Mouse (Mus musculus): ENCODE data around the gene Ddx60. TPM values are rescaled to one million over a fixed set of nuclear protein-coding genes. Genes with fewer than 3 reads are reported as not detected.

Ddx60 gene
- 4.8 TPM for polyA plus RNA-seq (2014; fragmentation: Illumina TruSeq; extraction: RNeasy Lipid Tissue Mini Kit (QIAGEN cat#74804); ENCODE audit: low read depth, low replicate concordance)

GRCm38 (mm10) chr8:61927777-61928494 lies at the start of gene Ddx60:
Gene Ddx60 (plus strand): TSS chr8:61928087.

GRCm38 (mm10) chr8:61902521-61902920 lies 25.4 kb upstream of the Ddx60 start, which contains the start of gene Palld:
Gene Palld (minus strand): TSS chr8:61902690.

Other genes starting within 250 kb of the Ddx60 start
- gene Palld, start 25.4 kb upstream of the Ddx60 start, polyA plus RNA-seq (2014; fragmentation: Illumina TruSeq; extraction: RNeasy Lipid Tissue Mini Kit (QIAGEN cat#74804); ENCODE audit: low read depth, low replicate concordance), result 44.3 TPM
- gene Anxa10, start 195.1 kb downstream of the Ddx60 start, polyA plus RNA-seq (2014; fragmentation: Illumina TruSeq; extraction: RNeasy Lipid Tissue Mini Kit (QIAGEN cat#74804); ENCODE audit: low read depth, low replicate concordance), result not detected

Data from liver, adult 10 weeks (tissue).